Mouse (Mus musculus) embryo, embryonic 10.5 days (tissue): ENCODE measurements at regions not wholly inside any gene's neighbourhood (a gene's known extent, or its start where the extent isn't known, plus 50 kb on each side); places are given as distances from the start of the nearest gene placed in this dataset.

Experiments used
- DNase-seq: peaks from one replicate; pipeline ENCODE4 v3.0.0-alpha.2; 2015; ENCODE audit warnings: low spot score

DNA sequence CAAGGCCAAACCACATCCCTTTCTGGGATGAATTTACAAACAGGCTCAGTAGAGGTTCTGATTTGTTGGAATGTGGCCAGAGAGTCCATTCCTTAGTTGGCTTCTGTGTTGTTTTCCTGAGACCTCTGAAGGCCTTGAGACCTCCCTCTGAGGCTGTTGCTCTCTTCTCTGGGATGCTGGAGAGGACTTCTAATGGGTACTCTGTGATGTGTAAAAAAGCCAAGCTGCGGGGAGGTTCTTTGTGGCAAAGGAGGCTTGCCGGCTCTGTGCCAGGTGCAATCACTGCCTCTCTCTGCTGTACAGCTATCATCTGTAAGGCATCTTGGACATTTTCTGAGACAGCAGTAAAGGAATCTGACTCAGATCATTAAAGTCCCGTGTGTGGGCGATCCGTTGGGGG is 192.3 kb downstream of the Gm5447 start:
- DNase-seq, result no peak

GRCm38 (mm10) chr13:31168854-31169253 is 194.8 kb downstream of the Gm5447 start:
- no peak for DNase-seq

GRCm38 (mm10) chr13:31171751-31172150 is 197.7 kb downstream of the Gm5447 start:
- DNase-seq, result no peak

- no peak for DNase-seq
These were observed 198.6 kb downstream of the Gm5447 start for GRCm38 (mm10) chr13:31172580-31172979.

DNA sequence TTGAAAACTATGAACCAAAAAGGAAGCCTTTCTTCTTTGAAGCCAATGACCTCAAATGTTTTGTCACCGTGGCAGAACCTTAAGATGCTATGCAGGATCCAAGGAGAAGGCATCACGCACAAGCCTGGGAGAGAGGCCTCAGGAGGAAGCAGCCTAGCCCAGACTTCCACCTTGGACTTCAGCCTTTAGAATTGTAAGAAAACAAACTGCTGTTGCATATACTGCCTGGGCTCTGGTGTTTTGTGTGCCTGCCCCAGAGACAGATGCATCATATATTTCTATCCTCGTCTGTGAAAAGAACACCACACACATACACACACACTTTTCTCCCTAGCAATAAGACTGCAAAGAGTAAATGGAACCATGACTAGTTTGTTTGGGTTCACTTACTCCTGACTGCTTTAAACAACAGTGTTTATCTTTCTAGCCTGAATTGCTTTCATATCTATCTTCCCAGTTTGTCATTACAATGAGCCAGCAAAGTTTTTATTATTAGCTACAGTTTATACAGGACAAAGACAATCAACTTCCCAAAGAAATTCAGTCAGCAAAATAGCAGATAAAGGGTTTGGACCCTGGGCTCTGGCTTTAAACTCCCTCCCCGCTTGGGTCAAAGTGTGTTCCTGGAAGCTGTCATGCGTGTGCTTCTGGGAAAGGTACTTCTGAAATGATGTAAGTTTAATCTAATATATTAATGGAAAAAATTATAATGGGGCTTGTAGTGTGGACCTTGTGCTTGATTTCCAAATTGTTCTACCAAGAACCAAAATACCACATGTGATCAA is 204.2 kb downstream of the Gm5447 start:
- DNase-seq, result no peak

DNA sequence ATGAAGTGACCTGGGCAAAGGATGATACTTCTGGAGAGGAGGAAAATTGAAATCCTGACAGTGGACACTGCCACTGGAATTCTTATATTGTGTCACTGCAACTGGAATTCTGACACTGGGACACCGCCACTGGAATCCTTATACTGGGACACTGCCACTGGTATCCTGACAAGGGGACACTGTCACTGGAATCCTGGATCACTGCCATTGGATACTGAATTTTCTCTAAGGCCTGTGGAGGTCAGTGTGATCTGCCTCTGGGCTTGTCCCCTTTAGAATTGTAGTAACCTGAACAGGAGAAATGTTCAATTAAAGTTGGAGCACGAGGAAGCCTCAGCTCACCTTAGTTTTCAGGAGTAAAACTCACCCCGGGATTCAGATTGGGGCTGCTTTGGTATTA is 205.0 kb downstream of the Gm5447 start:
- DNase-seq, result no peak

- peak; percentile 29 for DNase-seq
These were observed 205.5 kb downstream of the Gm5447 start for GRCm38 (mm10) chr13:31179407-31180001.

DNA sequence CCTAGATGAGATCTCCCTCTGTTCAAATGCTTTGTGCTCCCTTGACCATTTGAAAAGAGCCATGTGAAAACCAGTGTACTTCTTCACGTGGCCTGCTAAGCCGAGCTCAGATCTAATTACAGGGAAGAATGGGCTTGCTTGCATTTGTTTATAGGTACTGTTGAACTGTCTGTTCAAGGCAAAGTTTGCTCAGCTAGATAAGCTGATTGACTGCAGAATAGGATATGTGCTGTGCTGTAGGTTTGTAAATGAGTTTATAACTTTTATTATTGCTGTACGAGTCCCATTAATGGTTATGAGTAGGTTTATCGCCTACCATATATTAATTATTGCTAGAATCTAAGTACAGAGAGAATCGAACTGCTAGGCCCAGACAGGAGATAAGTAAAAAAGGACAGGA is 207.5 kb downstream of the Gm5447 start:
- DNase-seq, result no peak

DNA sequence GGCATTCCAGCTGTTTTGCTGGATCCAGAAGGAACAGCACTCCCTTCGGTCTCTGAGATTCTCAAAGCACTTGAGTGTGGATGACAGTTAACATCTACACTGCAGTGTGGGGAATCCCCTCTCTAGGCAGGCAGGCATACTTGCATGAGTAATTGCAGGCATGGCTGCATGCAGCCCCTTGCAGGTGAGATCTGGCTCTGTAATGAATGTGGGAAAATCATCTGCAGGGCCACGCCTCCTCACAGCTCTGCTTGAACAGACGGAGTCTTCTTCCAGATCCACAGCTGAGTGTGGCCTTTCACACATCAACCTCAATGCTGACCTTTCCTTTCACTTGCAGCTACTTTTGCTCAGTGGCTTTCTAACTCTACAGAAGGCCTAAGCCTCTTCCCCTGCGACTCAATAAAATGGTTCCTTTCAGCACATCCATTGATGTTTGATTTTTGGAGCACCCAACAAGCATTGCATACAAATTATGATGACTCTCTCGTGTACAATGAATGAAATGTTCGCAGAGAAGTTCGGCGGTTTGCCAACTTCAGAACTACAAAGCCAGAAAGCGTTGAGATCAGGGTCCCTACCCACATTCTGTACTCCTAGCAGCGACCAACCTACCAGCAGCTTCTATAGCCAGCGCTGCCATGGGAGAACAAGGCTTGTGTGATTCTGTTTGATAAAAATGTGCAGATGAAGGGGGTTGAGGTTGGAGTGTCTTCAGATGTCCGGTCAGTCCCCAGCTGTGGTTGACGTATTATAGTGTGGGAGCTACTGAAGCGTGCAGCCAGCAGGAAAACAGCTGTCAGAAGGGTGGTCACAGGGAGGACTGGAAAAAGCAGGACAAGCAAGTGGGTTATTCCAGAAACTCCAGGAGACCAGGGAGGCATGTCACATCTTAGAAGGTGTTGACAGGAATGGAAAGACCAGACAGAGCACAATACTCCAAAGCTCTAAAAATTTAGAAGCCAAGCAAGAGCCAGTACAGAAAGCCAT is 211.1 kb downstream of the Gm5447 start:
- no peak for DNase-seq

- DNase-seq, result no peak
These were observed 213.0 kb downstream of the Gm5447 start for GRCm38 (mm10) chr13:31186805-31187589.

- no peak for DNase-seq
These were observed 215.1 kb downstream of the Gm5447 start for GRCm38 (mm10) chr13:31189116-31189515.

DNA sequence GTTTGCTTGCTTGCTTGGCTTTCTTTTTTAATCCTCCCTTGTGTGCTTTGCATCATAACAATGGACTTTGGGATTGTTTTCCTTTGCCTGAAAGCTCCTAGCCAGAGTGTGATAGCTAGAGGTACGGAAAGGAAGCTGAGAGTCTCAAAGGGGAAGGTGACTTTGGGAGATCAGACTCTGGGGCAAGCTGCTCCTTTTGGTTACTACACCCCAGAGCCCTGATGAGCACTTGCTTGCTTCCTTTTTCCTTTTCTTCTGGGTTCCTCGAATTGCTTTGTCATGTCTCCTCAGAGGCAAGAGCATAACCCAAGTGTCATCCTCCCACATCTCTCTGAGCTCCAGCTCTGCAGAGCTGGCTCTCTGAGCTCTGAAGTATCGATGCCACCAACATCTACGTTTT is 216.0 kb downstream of the Gm5447 start:
- DNase-seq, result no peak

DNA sequence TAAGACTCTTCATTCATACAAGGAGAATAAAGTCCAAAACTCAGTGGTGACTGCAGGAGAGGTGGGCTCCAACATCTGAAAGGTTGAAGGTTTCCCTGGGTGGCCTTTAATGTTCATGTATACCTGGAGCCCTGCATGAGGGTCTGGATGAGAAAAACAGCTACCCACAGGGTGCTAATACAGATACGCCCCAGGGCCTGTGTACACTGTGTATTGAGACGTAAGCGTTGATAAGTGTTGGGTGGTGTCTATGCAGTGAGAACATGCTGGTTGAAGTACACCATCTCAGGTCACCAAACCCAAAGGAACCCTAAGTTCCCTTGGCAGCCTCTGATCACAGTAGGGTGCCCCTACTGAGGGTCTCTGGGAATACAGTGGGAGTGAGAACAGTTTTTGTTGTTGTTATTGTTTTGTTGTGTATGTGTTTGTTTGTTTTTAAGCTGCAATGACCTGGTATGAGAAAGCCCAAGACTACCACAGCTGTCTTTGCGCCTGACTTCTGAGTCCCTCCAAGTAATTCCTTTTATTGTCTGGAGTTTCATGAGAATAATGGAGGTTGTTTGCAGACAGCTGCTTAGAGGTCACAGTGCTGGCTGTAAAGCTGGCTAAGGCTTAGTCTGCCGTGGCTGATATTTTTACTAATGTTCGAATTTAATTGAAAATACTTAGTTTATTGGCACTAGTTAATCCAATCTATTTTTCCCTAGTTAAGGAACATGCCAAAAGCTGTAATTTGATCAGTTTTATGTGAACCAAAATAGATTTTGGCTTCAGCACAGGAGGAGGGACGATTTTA is 217.5 kb downstream of the Gm5447 start:
- no peak for DNase-seq

- DNase-seq, result no peak
These were observed 221.0 kb downstream of the Gm5447 start for GRCm38 (mm10) chr13:31194971-31195370.

DNA sequence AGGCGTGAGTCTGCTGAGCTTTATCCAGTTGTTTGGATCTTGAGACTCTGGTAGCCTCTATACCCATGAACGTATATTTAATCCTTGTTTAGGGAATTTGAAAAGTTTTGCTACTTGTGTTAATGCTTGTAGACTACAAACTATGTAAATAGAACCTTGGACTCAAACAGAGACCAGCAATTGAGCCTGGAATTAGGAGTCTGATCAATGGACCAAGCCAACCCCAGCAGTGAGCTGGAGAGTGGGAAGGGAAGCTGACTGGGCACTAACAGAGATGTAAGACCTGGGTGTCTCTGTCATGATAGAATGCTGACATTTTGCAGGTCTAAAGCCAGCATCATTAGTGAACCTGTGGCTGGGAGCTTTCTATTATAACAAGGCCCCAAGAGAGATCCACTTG is 222.5 kb downstream of the Gm5447 start:
- DNase-seq, result no peak

DNA sequence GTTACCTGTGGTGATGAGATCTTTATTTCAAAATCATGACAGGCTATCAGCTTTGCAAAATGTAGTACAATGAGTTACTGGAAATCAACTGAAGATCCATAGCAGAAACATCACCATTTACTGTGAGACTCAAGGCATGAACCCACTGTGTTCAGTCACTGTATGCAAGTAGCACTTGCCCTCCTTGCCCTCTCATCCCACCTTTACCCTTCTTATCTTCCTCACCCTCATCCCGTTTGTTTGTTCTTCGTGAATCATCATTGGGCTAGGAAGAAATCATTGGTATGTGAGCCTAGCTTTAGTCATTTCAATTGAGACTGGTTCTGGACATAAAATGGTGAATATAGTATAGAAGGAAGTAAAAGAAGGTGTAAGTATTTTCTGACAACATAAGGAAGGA is 223.6 kb downstream of the Gm5447 start:
- no peak for DNase-seq

DNA sequence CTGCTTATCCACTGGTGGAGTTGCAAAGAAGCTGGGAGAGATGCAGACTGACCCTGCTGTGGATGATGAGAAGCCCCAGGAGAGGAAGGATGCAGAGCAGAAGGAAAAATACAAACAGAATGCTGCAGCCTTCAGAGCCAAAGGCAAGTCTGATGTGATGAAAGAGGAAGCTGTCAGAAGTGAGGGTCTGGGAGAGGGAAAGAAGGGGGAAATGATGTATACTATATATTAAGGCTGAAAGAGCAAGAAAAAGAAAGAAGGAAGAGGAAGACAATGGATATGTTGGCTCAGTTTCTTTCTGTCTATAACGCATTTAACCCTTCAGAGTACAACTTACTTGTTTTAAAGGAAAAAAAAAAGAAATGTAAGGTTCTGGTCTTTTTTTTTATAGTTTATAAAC is 225.4 kb downstream of the Gm5447 start:
- DNase-seq, result no peak

GRCm38 (mm10) chr13:31204068-31204467 is 230.1 kb downstream of the Gm5447 start:
- no peak for DNase-seq

DNA sequence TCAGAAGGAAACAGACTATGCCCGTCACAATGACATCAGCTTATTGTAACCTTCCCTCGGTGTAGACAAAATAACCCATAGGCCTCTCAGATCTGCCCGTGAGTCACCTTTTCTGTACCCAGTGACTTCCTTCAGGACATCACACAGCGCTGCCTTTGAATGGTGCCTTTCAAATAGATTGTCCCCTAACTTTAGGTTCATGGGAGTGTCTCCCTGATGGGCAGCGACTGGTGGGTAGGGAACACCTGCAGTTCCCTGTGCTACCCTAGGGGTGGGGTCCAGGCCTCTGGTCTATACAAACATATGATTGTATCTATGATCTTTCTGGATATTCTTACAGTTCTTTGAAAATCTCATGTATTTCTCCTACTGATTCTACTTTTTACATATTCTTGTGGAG is 232.4 kb downstream of the Gm5447 start:
- DNase-seq, result peak; percentile 15

DNA sequence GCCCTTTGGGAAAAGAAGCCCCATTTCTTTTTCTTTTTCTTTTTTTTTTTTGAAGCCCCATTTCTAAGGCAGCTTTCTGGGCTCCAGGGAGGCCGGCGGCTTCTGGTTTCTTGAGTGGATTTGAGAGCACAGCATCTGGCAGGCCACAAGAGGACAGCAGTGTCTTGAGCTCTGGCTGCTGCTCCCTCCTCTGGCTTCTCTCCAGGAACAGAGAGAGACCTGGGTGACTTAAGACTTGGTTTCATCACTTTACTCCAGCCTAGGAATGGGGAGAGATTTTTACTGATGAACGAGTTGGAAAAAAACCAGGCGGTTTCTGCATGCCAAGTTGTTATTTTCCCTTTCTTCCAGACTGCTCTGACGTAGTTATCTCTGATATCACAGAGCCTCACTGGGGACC is 233.7 kb downstream of the Gm5447 start:
- DNase-seq, result peak; percentile 48

- no peak for DNase-seq
These were observed 249.0 kb downstream of the Gm5447 start for GRCm38 (mm10) chr13:31223016-31223415.
